Mouse (Mus musculus) lung, adult 2 months (tissue): ENCODE measurements around the gene A530016L24Rik.

Experiments used
- CTCF ChIP-seq: fragments of 200-500 bp; IDR thresholded peaks from 2 replicates; pipeline ENCODE4 v1.5.1; 2011; ENCODE audit warnings: mild to moderate bottlenecking, low read length, control low read depth; ENCODE audit not compliant: insufficient read depth
- POLR2A ChIP-seq: fragments of 200-500 bp; IDR thresholded peaks from 2 replicates; pipeline ENCODE4 v1.6.1; 2011; ENCODE audit warnings: low read depth, mild to moderate bottlenecking, control low read depth, low read length, borderline replicate concordance; ENCODE audit errors: extremely low read depth

GRCm38 (mm10) chr12:112542257-112542919 is 53.1 kb downstream of the A530016L24Rik start:
- TF ChIP-seq CTCF = no peak
- no peak for TF ChIP-seq POLR2A
